Mouse (Mus musculus) stomach, postnatal 0 days (tissue): ENCODE measurements at regions not wholly inside any gene's neighbourhood (a gene's known extent, or its start where the extent isn't known, plus 50 kb on each side); places are given as distances from the start of the nearest gene placed in this dataset.

Experiments used
- CTCF ChIP-seq: IDR thresholded peaks from 2 replicates; pipeline ENCODE4 v1.5.1; 2016; ENCODE audit warnings: antibody characterized with exemption, low read depth, mild to moderate bottlenecking, moderate library complexity
- EP300 ChIP-seq: optimal IDR thresholded peaks from 2 replicates; pipeline ENCODE3; 2016; ENCODE audit warnings: antibody characterized with exemption

DNA sequence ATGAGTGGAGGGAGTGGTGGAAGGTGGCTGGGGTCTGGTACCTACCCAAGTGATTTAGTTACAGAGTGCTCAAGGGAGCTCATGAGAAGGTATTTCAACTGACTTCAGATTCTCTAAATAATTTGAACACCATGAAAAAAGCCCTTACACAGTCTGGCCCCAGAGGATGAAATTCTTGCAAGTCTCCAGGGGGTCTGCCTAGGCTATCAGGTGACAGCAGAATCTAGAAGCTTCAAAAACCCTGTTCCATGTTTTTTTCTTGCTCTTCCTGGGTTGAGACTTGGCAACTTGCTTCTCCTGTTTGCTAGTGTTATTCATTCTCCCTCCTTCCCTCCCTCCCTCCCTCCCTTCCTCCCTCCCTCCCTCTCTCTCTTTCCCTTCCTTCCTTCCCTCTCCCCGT, 438.4 kb upstream of the Ubash3b start:
- TF ChIP-seq CTCF (no peak), EP300 (no peak)
